In the genomic region with DNA sequence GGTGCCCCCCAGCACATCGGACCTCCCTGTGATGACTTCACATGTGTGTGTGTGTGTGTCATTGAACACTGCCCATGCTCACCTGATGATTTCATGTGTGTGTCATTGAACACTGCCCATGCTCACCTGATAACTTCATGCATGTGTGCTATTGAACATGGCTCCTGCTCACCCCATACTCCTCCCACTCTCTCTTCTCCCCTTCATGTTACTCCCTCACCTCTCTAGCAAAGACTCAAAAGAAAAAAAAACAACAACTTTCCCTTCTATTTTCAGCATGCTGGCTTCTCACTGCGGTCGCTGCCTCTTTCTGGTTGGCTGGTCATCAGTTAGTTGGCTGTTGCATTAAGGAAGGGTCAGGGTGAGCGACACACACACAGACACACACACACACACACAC, we compare ENCODE assay signal across 26 mouse cellular contexts. TPM values are rescaled to one million over a fixed set of nuclear protein-coding genes. Genes with fewer than 3 reads are reported as not detected.
DNase-seq lines count a peak whose midpoint lies in the region; TF ChIP-seq lines count a peak whose summit lies in the region.
"Had no signal": no experiment of that assay in that cellular context is flagged by ENCODE, and none has a peak within 500 bp of the region (broad histone marks: within the 10 kb centered on the region; RNA-seq: fewer than 3 reads in every experiment).

No protein-coding gene starts in this region.

- peaks cover 3% of the 10 kb centered on the region for H3K4me1 ChIP-seq in spleen, adult 2 months (ENCODE audit: control insufficient read depth, insufficient read depth, insufficient read length)
- H3K4me1 ChIP-seq: forebrain, embryonic 10.5 days; forebrain, embryonic 13.5 days had no signal

- H3K27me3 ChIP-seq in spleen, adult 2 months (ENCODE audit: control insufficient read depth, insufficient read depth, low read length): no peaks in the 10 kb centered on the region
- H3K27me3 ChIP-seq: forebrain, embryonic 13.5 days; heart, embryonic 12.5 days; heart, embryonic 15.5 days; Patski had no signal

- DNase-seq in heart, adult 11 months: peak; percentile 81
- DNase-seq in heart, postnatal 25 days (ENCODE audit: low spot score): no peak
- DNase-seq in spleen, adult 2 months (ENCODE audit: low read depth in 1 of 2, low spot score in 2 of 2): peak in 1 of 2 experiments; percentile 36
- no peak for DNase-seq in spleen, adult 12 weeks (ENCODE audit: low spot score)
- DNase-seq in A20 (ENCODE audit: low read depth, low spot score): peak; percentile 85
- peak; percentile 32 for DNase-seq in Muller cell, postnatal 12 days (ENCODE audit: inconsistent ontology term)
- DNase-seq in frontal cortex, postnatal 14 days (ENCODE audit: low spot score in 2 of 2): no peak
- DNase-seq in kidney, adult 9 months: no peak
- DNase-seq: adrenal gland, postnatal 10 days; adrenal gland, postnatal 36 days; cerebellum, adult 18-20 months; cerebellum, adult 9-10 months; cerebellum, postnatal 14 days; gastrocnemius, adult 2 months; gastrocnemius, postnatal 14 days; heart, adult 18-20 months; heart, postnatal 10 days; heart, postnatal 4 days had no signal

- no peak overlapping the region for H3K4me3 ChIP-seq in spleen, adult 2 months (ENCODE audit: extremely low read depth, insufficient read depth, insufficient read length)
- H3K4me3 ChIP-seq: forebrain, embryonic 10.5 days; forebrain, embryonic 13.5 days; gastrocnemius, adult 2 months; heart, embryonic 12.5 days; heart, embryonic 15.5 days had no signal

- no peak for TF ChIP-seq POLR2A in spleen, adult 2 months (IDR thresholded peaks at IDR 0.05; ENCODE audit: low read depth, low read length)

- intact Hi-C loops in heart, postnatal 25 days (cut with DNase I): no loop called here

- TF ChIP-seq CTCF in spleen, adult 2 months (IDR thresholded peaks at IDR 0.05; ENCODE audit: extremely low read depth, insufficient read depth, insufficient read length, insufficient replicate concordance): no peak

- no peaks in the 10 kb centered on the region for H3K36me3 ChIP-seq in spleen, adult 2 months (ENCODE audit: control insufficient read depth, insufficient read depth, low read length)
- H3K36me3 ChIP-seq: forebrain, embryonic 10.5 days; heart, embryonic 12.5 days; heart, embryonic 15.5 days had no signal

- peak overlapping the region; percentile 58 for H3K27ac ChIP-seq in spleen, adult 2 months (ENCODE audit: insufficient read depth, low read length)
- H3K27ac ChIP-seq: forebrain, embryonic 10.5 days; forebrain, embryonic 13.5 days; gastrocnemius, adult 2 months; heart, embryonic 15.5 days; hindbrain, embryonic 14.5 days; hindbrain, postnatal 0 days had no signal

- 58% methylated on average over 4 of the region's 4 CpGs for WGBS in spleen, adult 2 months

RNA-seq across cellular contexts. Expression of gene Hnrnpk, which starts 15.5 kb away (rescaled TPM):
- 100 to 1,000 TPM; 407 to 495 TPM for total RNA-seq in heart, postnatal 25 days (2021)
- polyA plus RNA-seq in spleen, adult 2 months (2012; rRNA removed): 163 and 210 TPM in 2 replicates

RNA-seq across cellular contexts. Expression of gene Rmi1, which starts 16.6 kb away (rescaled TPM):
- total RNA-seq in heart, postnatal 25 days (2021): 10 to 100 TPM in 1 of 2 experiments, 1 to 10 TPM in 1; 8.3 to 10.0 TPM
- 9.4 and 10.9 TPM in 2 replicates for polyA plus RNA-seq in spleen, adult 2 months (2012; rRNA removed)

RNA-seq across cellular contexts. Expression of gene 2210016F16Rik, which starts 33.6 kb away (rescaled TPM):
- 10 to 100 TPM; 14.4 to 14.6 TPM for total RNA-seq in heart, postnatal 25 days (2021)
- polyA plus RNA-seq in spleen, adult 2 months (2012; rRNA removed): 14.4 and 23.1 TPM in 2 replicates

RNA-seq across cellular contexts. Expression of gene Kif27, which starts 59.7 kb away (rescaled TPM):
- total RNA-seq in heart, postnatal 25 days (2021): under 1 TPM; 0.08 to 0.13 TPM
- 0.02 TPM in 2 replicates for polyA plus RNA-seq in spleen, adult 2 months (2012; rRNA removed)
- polyA plus RNA-seq: CD4-positive, CD25-positive, alpha-beta regulatory T cell, adult 4 months had no signal

Comparison
In these comparisons a context has a peak if more than half of its experiments do, and no peak if none do; other contexts are left out.
1. DNase-seq: peak in heart, adult 11 months (single experiment), A20 (single experiment) and Muller cell, postnatal 12 days (single experiment); none in heart, postnatal 25 days (single experiment), spleen, adult 12 weeks (single experiment), frontal cortex, postnatal 14 days (0 of 2) and kidney, adult 9 months (single experiment).